Mouse (Mus musculus) adrenal gland, postnatal 36 days (tissue): ENCODE measurements around the gene Mcur1. TPM values are rescaled to one million over a fixed set of nuclear protein-coding genes. Genes with fewer than 3 reads are reported as not detected.
A peak's percentile ranks its signal among the peaks of the same experiment; 100 is the strongest.

Source experiments
- DNase-seq, 2 experiments: peaks; one replicate each; pipeline ENCODE4 v3.0.0; 2021; ENCODE audit warnings: mixed read lengths in 1 of 2
- total RNA-seq, 2 experiments: library from RNA; stranded (reverse); gene quantifications; 2 replicates each; pipeline ENCODE4 v1.2.3; 2021

Gene Mcur1
- total RNA-seq, 2 experiments from 2014 or later = 37.6 to 40.5 TPM

GRCm38 (mm10) chr13:43565346-43565745, 5.4 kb upstream of the Mcur1 start:
- DNase-seq = peak; percentile 75 to 83

GRCm38 (mm10) chr13:43564733-43565132, 4.7 kb upstream of the Mcur1 start:
- no peak for DNase-seq

GRCm38 (mm10) chr13:43562726-43563125, 2.7 kb upstream of the Mcur1 start:
- no peak for DNase-seq

- peak; percentile 68 to 78 for DNase-seq
Measured at GRCm38 (mm10) chr13:43560458-43561411, 744 bp upstream of the Mcur1 start.

GRCm38 (mm10) chr13:43558959-43559358, 1.0 kb downstream of the Mcur1 start:
- no peak for DNase-seq

- DNase-seq = no peak
Measured at GRCm38 (mm10) chr13:43558357-43558756, 1.6 kb downstream of the Mcur1 start.

GRCm38 (mm10) chr13:43556913-43557542, 3.0 kb downstream of the Mcur1 start:
- DNase-seq = no peak

DNA sequence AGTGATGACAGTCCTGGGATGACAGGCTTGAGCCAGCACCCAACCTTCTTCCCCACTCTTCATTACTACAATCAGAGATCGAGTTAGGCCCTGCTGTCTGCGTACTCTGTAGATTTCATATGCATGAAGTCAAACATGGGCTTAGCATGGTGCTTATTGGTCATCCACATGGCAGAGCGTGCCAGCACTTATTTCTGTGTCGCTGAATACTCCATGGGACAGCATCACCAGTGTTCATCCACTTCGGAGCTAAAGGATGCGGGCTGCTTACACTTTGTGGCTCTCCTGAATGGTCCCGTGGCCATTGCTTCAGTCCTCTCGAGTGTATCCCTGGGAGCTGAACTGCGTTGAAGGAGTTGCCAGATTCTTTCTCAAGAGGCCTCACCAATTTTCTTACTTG, 4.7 kb downstream of the Mcur1 start:
- no peak for DNase-seq

DNA sequence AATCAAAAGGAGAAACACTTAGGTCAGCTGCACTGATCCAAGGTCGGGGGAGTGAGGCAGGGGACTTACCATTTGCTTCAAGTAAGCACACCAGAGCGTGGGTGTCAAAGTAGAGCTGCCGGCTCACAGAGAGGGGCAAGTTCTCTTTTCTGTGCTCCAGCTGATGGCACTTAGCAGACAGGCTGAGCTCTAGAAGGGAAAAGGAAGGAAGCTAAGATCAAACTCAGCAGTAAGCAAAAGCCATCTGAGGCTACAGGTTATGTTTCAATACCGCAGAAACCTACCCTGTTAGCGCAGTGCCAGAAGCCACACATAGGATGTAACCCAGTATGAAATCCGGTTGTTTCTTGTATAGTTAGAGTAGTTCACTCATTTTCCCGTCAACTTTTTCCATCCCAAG, 5.2 kb downstream of the Mcur1 start:
- DNase-seq = no peak

GRCm38 (mm10) chr13:43550676-43551075, 9.3 kb downstream of the Mcur1 start:
- no peak for DNase-seq

- no peak for DNase-seq
Measured at GRCm38 (mm10) chr13:43549870-43550269, 10.1 kb downstream of the Mcur1 start.

- no peak for DNase-seq
Measured at GRCm38 (mm10) chr13:43549078-43549698, 10.8 kb downstream of the Mcur1 start.

- peak in 1 of 2 experiments; percentile 39 for DNase-seq
Measured at GRCm38 (mm10) chr13:43548617-43549016, 11.4 kb downstream of the Mcur1 start.

DNA sequence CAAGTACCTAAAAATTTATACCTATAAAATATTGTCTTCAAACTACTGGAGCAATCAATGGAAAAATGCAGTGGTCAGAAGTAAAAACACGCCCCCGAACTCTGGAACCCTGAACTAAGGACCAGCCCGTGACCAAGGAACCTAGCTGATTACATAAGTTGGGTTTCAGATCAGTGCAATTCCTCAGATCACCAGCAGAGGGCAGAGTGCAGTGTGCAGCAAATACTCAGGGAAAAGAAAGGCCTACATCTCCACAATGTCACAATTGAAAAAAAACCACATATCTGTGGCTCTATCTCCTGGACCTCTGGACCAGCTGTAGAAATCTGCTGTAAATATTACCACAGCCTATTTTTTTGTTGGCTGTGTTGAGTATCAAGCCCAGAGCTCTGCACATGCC, 13.1 kb downstream of the Mcur1 start:
- DNase-seq = peak; percentile 76 to 84

GRCm38 (mm10) chr13:43540205-43540815, 19.7 kb downstream of the Mcur1 start:
- no peak for DNase-seq

GRCm38 (mm10) chr13:43539409-43539808, 20.6 kb downstream of the Mcur1 start:
- peak; percentile 33 to 52 for DNase-seq

DNA sequence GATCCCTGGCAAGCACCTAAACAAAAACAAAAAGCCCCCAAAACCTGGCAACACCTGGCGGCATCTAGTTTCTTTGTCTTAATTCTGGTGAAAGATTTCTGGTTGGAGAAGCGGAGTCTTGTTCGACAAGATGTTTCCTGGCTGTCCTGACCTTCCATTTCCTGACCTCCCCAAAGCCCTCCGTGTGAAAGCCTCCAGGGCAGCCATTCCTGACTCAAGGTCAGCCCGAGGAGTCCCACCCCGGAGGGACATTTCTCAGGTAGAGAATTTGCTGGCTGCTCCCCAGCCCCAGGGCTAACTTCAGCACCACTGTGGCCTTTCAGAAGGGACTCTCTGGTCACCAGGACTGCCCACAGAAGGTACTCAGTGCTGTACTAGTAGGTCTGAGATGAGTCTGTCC, 22.1 kb downstream of the Mcur1 start:
- DNase-seq = no peak

- DNase-seq = no peak
Measured at GRCm38 (mm10) chr13:43534015-43534414, 26.0 kb downstream of the Mcur1 start.

GRCm38 (mm10) chr13:43530832-43531693, 28.9 kb downstream of the Mcur1 start:
- peak in 1 of 2 experiments; percentile 33 for DNase-seq

GRCm38 (mm10) chr13:43530129-43530831, 29.7 kb downstream of the Mcur1 start:
- no peak for DNase-seq

GRCm38 (mm10) chr13:43526289-43526688, 33.7 kb downstream of the Mcur1 start:
- DNase-seq = no peak
